Mouse (Mus musculus): ENCODE results near the gene Dnal1. TPM values are rescaled to one million over a fixed set of nuclear protein-coding genes. Genes with fewer than 3 reads are reported as not detected.

The Dnal1 gene
- polyA plus RNA-seq, 1 experiment from 2014 or later: 4.9 TPM

DNA sequence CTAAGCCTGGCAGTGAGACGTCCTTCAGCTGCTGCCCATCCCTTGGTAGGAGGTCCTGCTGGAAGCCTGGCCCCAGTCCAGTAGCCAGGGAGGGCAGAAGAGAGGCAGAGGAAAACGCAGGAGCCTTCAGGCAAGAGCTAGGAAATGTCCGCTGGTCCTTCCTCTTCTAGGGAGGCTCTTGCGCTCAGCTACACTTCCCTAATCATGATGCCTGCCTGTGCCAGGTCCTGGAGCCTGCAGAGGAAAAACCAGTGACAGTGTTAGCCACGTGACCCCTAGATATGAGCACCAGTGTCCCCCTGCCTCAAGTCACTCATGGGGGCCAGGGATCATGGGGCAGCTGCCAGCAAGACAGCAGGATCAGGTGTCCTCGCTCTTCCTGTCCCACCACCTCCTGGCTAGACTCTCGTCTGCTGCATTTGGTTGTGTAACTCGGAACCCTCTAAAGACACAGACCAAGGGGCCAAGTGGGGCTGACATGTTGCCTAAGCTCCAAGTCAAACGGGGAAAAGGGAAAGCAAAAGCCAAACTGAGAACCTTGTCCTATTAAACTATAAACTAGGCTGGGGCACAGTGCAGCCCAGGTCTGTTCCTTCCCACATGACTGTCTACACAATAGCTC lies 60.1 kb downstream of the Dnal1 start:
- 87% methylated on average over 9 of the region's 9 CpGs for WGBS
- Histone ChIP-seq H3K4me1 (peaks cover 62% of the 10 kb centered on the region), H3K36me3 (peaks cover 48% of the 10 kb centered on the region)

DNA sequence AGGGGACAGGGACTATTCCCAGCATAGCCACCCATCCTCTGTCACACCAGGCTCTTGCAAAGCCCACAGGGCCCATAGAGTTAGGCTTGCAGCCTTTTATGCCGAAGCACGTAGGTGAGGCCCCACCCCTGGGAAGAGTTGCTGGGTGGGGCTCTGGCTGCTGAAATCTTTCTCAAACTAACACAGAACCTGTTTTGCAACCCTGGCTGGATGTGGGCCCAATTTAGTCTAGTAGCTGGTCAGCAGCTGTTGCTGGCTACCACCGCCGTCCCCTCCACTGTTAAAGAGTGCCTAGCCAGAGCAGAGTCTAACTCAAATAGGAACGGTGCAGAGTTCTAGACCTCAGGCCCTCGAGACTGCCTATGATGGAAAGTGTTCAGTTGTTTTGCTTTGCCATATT lies 60.7 kb downstream of the Dnal1 start:
- no peaks in the 10 kb centered on the region for H3K27me3 ChIP-seq (ENCODE audit: low read depth, poor library complexity, severe bottlenecking)
- no peak overlapping the region for H3K4me3 ChIP-seq
- H3K9me3 ChIP-seq (replicated peaks): no peaks in the 10 kb centered on the region
- peak overlapping the region; percentile 92; the same call in 1 of the 2 replicates for H3K27ac ChIP-seq
- 88% methylated on average over 6 of the region's 6 CpGs for WGBS
- no peak for DNase-seq (ENCODE audit: low spot score)
- H3K36me3 ChIP-seq: peaks cover 42% of the 10 kb centered on the region
- peaks cover 65% of the 10 kb centered on the region for H3K4me1 ChIP-seq

More for the DNA sequence above, 60.1 kb downstream of the Dnal1 start:
- peak overlapping the region; percentile 92; the same call in 1 of the 2 replicates for H3K27ac ChIP-seq
- no peak overlapping the region for H3K4me3 ChIP-seq
- no peak for DNase-seq (ENCODE audit: low spot score)
- no peaks in the 10 kb centered on the region for H3K9me3 ChIP-seq (replicated peaks)
- H3K27me3 ChIP-seq (ENCODE audit: low read depth, poor library complexity, severe bottlenecking): no peaks in the 10 kb centered on the region

DNA sequence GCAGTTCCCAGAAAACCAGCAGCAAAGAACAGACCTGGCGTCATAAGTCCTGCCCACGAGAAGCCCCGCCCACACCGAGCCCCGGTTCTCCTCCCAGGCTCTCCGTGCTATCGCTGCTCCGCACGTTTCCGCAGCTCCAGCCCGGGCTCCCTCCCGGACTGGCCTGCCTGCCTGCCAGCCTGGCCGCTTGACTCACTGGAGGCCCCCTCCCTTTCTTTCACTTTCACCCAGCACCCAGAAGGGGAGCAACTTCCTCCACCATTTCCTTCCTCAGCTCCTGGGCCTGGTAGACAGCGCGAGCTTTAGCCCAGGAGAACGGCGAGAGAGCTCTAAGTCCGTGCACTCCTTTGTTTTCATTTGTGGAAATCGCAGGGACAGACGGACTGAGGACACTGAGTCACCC lies 61.5 kb downstream of the Dnal1 start:
- H3K36me3 ChIP-seq: peaks cover 37% of the 10 kb centered on the region
- DNase-seq (ENCODE audit: low spot score): peak; percentile 80
- no peaks in the 10 kb centered on the region for H3K27me3 ChIP-seq (ENCODE audit: low read depth, poor library complexity, severe bottlenecking)
- H3K27ac ChIP-seq: peak overlapping the region; percentile 92
- H3K9me3 ChIP-seq (replicated peaks): no peaks in the 10 kb centered on the region
- WGBS: 1% methylated on average over 20 of the region's 20 CpGs
- H3K4me1 ChIP-seq: peaks cover 73% of the 10 kb centered on the region
- H3K4me3 ChIP-seq: peak overlapping the region; percentile 58

DNA sequence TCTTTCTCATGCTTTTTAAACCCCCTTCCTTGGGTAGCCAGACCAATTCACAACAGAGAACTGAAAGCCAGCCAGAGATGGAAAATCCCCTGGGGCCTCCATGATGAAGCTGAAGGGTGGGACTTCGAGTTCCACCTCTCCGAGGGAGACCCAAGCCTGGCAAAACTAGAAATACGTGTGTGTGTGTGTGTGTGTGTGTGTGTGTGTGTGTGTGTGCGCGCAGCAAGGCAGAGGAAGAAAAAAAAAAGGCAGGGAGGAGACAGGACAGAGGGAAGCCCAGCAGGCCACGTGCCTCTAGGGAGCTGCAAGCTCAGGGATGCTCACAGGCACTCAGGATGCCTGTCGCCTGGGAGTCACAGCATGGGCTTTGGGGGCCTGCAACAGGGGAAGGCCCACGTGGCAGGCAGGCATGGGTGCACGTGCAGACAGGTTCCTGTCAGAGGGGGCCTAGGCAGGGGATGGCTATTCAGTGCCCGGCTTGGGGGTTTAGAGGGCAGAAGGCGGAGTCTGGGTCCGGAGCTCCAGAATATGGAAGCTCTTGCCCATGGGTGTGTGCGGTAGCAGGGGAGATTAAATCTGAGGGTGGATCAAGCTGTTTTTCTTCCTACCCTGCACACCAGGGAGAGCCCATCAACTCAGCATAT lies 62.1 kb downstream of the Dnal1 start:
- Histone ChIP-seq H3K27me3 (ENCODE audit: low read depth, poor library complexity, severe bottlenecking) (no peaks in the 10 kb centered on the region), H3K9me3 (replicated peaks) (no peaks in the 10 kb centered on the region), H3K36me3 (peaks cover 35% of the 10 kb centered on the region), H3K4me1 (peaks cover 79% of the 10 kb centered on the region), H3K27ac (peak overlapping the region; percentile 92), H3K4me3 (peak overlapping the region; percentile 58)
- 11% methylated on average over 13 of the region's 13 CpGs for WGBS
- peak; percentile 56 for DNase-seq (ENCODE audit: low spot score)

DNA sequence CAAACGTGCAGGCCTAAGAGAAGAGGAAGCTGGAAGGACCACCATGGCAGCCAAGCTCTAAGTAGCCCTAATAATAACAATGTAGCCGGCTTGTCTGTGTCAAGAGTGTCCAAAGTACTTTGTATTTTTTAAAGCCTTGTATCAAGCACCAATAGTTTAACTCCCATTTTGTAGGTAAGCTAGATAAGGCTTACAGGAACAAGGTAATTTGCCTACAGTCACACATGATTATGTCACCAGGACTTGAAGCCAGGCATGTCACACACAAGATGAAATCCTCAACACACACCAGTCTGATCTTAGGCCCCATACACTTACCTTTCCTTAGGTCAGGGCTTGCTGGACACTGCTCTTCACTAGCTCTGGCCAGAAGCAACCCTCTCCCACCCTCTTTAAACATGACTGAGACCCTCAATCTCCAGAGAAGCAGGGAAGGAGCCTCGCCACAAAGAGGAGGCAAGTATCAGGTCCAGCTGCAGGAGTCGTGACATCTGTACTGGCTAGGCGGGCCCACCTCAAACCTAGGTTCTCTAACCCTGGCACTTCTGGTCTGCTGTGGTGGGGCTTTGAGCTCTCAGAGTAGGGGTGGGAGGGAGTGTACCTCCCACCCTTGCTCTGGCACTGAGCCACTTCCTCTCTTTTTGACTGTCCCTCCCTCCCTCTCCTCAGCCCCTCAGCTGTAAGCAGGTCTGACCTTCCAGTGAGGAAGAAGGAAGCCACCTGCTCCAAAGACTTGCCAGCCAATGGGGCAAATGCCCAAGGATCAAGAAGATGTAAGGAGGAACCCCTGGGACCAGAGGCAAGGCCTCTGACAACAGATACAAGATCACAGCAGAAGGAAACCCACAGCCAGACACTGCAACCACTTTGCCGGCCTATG lies 63.0 kb downstream of the Dnal1 start:
- peak overlapping the region; percentile 58 for H3K4me3 ChIP-seq
- H3K4me1 ChIP-seq: peaks cover 82% of the 10 kb centered on the region
- H3K27me3 ChIP-seq (ENCODE audit: low read depth, poor library complexity, severe bottlenecking): no peaks in the 10 kb centered on the region
- H3K27ac ChIP-seq: peak overlapping the region; percentile 92
- no peak for DNase-seq (ENCODE audit: low spot score)
- 43% methylated on average over 6 of the region's 6 CpGs for WGBS
- no peaks in the 10 kb centered on the region for H3K9me3 ChIP-seq (replicated peaks)
- peaks cover 27% of the 10 kb centered on the region for H3K36me3 ChIP-seq

DNA sequence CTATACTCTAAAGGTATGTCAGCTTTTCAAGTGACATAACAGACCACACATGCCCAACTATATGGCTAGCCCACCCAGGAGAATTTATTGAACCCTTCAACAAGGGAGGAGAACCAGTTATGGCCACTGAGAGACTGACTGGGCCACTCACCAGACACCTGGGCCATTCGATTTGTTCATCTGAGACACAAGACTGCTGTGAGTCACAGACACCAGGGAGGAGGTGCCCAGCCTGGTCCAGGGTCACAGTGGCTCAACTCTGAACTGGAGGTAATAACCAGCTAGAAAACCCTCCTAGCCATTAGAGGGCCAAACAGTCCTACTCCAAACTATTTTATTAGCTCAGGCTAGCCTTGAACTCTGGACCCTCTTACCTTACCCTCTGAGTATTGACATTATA lies 63.9 kb downstream of the Dnal1 start:
- 44% methylated on average over 1 of the region's 1 CpGs for WGBS
- DNase-seq (ENCODE audit: low spot score): no peak
- Histone ChIP-seq H3K4me1 (peaks cover 82% of the 10 kb centered on the region), H3K27ac (no peak overlapping the region), H3K36me3 (peaks cover 18% of the 10 kb centered on the region), H3K27me3 (ENCODE audit: low read depth, poor library complexity, severe bottlenecking) (no peaks in the 10 kb centered on the region), H3K4me3 (no peak overlapping the region), H3K9me3 (replicated peaks) (no peaks in the 10 kb centered on the region)

DNA sequence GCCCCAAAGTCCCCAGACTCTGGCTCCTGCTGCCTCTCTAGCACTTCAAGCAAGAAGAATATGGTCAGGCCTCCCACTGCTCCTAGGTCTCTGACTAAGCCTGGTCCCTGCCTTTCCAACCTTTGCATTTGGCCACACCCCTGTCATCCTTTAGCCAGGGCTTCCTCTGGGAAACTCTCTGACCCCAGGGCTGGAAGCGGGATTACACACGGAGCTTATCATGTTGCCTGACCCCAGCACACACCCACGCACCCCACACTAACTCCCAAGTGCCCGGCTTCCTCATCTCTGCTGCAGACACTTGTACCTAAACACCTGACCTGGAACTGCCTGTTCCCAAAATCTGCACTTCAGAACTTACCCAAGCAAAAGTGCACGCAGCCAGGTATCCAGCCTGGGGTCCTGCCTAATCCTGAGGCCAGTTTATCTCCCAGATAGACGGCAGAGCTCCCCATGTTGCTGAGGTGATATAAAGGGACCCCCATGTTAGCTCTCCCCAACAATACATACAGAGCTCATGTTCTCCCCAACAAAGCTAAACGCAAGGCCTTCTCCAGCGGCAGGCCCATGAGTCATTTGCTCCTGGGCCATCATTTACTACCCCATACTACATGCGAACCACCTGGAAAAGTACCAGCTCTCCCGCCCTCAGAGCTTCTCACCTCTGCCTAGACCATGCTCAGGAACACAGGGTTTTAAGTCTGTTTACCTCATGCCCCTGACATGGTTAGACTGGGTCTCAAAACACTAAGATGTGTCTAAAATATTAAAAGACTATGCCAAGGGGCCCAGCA lies 64.7 kb downstream of the Dnal1 start:
- Histone ChIP-seq H3K27me3 (ENCODE audit: low read depth, poor library complexity, severe bottlenecking) (no peaks in the 10 kb centered on the region), H3K27ac (no peak overlapping the region), H3K36me3 (peaks cover 10% of the 10 kb centered on the region), H3K9me3 (replicated peaks) (no peaks in the 10 kb centered on the region), H3K4me3 (no peak overlapping the region), H3K4me1 (peaks cover 78% of the 10 kb centered on the region)
- no peak for DNase-seq (ENCODE audit: low spot score)
- 69% methylated on average over 10 of the region's 10 CpGs for WGBS

DNA sequence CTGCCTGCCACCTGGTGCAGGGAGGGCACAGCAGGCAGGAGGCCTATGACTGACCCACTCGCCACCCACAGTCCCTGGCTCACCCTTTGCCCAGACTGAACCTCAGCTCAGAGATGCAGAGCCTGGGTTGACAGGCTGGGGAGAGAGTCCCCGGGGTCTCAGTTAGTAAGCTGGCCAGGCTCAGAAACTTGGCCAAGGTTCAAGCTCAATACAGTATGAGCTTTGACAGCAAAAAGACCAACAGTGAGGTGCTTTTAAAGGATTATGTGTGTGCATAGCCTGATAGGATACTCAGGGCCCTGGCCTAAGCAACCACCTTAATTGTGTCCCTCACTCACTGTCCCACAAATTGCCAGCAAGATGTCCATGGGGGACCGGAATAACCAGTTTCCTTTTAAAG lies 65.9 kb downstream of the Dnal1 start:
- no peak overlapping the region for H3K27ac ChIP-seq
- H3K4me3 ChIP-seq: no peak overlapping the region
- no peak for DNase-seq (ENCODE audit: low spot score)
- no peaks in the 10 kb centered on the region for H3K9me3 ChIP-seq (replicated peaks)
- 87% methylated on average over 3 of the region's 3 CpGs for WGBS
- peaks cover 15% of the 10 kb centered on the region for H3K36me3 ChIP-seq
- peaks cover 68% of the 10 kb centered on the region for H3K4me1 ChIP-seq
- H3K27me3 ChIP-seq (ENCODE audit: low read depth, poor library complexity, severe bottlenecking): no peaks in the 10 kb centered on the region

DNA sequence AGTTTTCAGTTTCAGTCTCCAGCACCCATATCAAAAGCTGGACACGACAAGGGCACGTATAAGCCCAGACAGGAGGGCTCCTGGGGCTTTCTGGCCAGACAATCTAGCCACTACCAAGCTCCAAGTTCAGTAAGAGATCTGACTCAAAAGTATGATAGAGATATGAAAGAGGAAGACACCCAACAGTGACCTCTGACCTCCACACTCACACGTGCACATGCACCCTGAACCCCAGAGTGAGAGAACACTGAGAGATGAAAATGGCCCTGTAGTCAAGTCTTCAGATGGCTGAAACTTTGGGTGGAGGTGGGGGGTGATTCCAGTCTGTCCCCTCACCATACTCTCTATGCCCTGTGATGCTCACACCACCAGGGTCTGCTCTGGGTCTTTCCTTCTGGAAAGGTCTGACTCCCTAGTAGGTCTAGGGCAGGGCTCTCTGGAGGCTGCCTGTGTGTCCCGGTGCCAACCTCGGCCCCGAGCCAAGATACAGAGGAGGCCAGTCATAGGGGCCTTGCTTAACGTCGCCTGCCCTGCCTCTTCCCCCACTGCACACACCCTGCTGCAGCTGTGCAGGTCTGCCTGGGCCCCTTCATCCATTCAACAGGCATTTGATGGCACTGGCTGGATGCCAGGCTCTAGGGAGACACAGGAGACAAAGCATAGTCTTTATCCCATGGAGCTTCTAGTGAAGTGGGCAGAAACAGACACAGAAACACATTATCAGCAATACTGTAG lies 66.7 kb downstream of the Dnal1 start:
- Histone ChIP-seq H3K27me3 (ENCODE audit: low read depth, poor library complexity, severe bottlenecking) (no peaks in the 10 kb centered on the region), H3K4me1 (peaks cover 65% of the 10 kb centered on the region), H3K4me3 (no peak overlapping the region), H3K9me3 (replicated peaks) (no peaks in the 10 kb centered on the region), H3K36me3 (peaks cover 21% of the 10 kb centered on the region), H3K27ac (peak overlapping the region; percentile 19; the same call in 1 of the 2 replicates)
- 80% methylated on average over 8 of the region's 8 CpGs for WGBS
- DNase-seq (ENCODE audit: low spot score): no peak

DNA sequence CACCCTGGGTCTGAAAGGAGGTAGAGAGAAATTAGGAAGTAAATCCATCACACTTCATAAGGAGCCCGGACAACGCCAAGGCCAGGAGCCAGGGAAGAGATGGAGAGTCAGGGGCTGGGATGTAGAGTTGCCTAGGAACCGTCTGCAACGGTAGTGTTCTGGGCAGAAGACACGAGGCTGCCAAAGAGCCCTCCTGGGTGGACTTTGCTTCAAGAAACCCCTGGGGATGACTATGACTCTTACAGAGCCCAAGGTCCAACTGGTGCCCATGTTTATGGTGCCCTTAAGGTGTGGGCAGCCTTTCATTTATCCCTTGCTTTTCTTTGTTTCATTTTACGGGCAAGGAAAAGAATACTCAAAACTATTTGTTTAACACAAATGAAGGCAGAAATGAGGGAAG lies 67.8 kb downstream of the Dnal1 start:
- Histone ChIP-seq H3K27ac (no peak overlapping the region), H3K4me1 (peaks cover 59% of the 10 kb centered on the region), H3K27me3 (ENCODE audit: low read depth, poor library complexity, severe bottlenecking) (no peaks in the 10 kb centered on the region), H3K36me3 (peaks cover 32% of the 10 kb centered on the region), H3K4me3 (no peak overlapping the region), H3K9me3 (replicated peaks) (no peaks in the 10 kb centered on the region)
- WGBS: 71% methylated on average over 6 of the region's 6 CpGs
- DNase-seq (ENCODE audit: low spot score): no peak

DNA sequence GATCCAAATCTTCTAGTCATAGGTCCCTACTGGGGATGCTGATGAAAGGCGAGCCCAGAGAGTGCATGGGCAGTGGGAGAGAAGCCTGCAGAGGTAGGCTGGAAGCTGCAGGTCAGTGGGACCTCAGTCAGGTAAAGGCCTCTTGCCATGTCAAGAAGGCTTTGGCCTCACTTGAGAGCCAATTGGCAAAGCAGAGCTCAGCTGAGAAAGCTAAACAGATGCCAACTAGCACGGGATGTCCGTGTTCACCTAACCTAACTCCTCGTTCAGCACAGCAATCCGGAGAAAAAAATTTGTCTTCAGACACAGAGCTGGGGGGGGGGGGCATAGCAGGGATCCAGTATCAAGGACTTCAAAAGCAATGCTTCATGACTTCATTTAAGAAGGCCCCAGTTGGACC lies 70.8 kb downstream of the Dnal1 start:
- Histone ChIP-seq H3K36me3 (peaks cover 36% of the 10 kb centered on the region), H3K27me3 (ENCODE audit: low read depth, poor library complexity, severe bottlenecking) (no peaks in the 10 kb centered on the region), H3K9me3 (replicated peaks) (no peaks in the 10 kb centered on the region), H3K4me1 (peaks cover 62% of the 10 kb centered on the region), H3K4me3 (no peak overlapping the region), H3K27ac (no peak overlapping the region)
- no peak for DNase-seq (ENCODE audit: low spot score)
- WGBS: 91% methylated on average over 5 of the region's 5 CpGs

DNA sequence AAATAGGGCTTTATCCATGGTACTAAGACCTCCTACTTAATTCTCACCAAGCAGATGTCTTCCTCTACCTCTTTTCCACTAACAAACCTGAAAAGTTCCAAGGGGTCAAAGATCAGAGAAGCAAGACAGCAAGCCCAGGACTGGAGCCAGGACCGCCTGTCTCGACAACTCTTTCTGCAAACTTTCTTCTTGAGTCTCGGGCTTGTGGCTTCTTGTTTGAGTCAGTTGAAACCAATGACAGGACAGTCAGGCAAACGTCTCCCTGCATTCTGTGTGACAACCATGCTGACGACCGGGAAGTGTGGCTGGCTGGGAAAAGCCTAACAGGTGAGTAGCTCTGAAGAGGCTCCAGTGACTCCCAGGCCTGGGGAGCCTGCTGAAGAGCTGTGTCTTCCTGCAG lies 71.4 kb downstream of the Dnal1 start:
- peaks cover 62% of the 10 kb centered on the region for H3K4me1 ChIP-seq
- no peak overlapping the region for H3K4me3 ChIP-seq
- H3K27ac ChIP-seq: no peak overlapping the region
- DNase-seq (ENCODE audit: low spot score): no peak
- WGBS: 65% methylated on average over 6 of the region's 6 CpGs
- peaks cover 36% of the 10 kb centered on the region for H3K36me3 ChIP-seq
- no peaks in the 10 kb centered on the region for H3K27me3 ChIP-seq (ENCODE audit: low read depth, poor library complexity, severe bottlenecking)
- H3K9me3 ChIP-seq (replicated peaks): no peaks in the 10 kb centered on the region
